Mouse (Mus musculus): ENCODE results near the gene Icam2.
"Not testable (repeated sequence)": the region's sequence is repeated elsewhere in the genome, so short reads cannot be mapped to it uniquely, and the experiment has no call there.

Gene Icam2

DNA sequence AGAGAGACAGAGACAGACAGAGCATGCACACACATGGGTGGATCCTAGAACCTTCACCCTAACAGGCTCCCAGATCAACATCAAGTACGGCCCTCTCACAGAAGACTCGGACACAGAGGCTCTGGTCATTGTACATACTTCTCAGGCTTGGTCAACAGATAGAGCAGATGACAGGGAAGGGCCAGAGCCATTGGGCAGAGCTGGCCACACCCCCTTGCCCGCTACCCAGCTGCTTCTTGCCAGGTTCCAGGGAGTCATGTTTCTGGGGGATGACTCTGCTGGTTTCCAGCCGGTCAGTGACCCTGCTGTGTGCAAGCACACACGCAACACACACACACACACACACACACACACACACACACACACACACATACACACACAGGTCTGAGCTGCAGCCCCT, 37.0 kb downstream of the Icam2 start:
- in situ Hi-C loops (cut with MboI) = no loop called here

DNA sequence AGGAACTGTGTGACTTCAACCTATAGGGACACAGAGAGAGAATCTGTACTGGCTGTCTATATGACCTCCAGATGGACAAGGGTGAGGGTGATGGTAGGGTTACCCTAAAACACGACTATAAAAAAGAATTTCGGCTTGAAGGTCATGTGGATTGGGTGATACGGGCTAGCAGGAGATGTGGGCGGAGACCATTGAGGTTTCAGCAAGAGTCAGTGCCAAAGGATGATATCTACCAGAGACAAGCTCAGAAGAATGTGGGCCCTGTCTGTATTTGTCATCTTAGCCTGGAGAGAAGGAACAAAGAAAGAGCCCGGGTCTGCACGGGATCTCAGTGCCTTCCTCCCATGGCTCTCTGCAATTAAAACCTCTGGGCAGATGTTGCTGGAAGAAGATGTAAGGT, 38.1 kb downstream of the Icam2 start:
- in situ Hi-C loops (cut with MboI) = no loop called here

DNA sequence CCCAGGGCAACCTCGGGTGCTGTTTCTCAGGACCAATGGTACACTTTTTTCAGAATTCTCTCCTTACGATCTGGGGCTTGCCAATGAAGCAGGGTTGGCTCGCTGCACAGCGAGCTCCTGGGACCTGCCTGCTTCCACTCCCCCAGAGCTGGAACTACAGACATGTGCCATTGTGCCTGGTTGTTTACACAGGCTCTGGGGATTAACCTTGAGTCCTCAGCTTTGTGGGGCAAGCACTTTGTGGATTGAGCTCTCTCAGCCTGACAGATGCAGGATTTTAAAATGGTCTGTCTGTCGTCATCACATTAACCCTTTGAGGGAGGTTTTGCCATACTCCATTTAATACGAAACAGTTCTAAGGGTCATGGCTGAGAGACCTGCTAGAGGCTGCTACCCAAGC, 43.0 kb downstream of the Icam2 start:
- in situ Hi-C loops (cut with MboI) = no loop called here

DNA sequence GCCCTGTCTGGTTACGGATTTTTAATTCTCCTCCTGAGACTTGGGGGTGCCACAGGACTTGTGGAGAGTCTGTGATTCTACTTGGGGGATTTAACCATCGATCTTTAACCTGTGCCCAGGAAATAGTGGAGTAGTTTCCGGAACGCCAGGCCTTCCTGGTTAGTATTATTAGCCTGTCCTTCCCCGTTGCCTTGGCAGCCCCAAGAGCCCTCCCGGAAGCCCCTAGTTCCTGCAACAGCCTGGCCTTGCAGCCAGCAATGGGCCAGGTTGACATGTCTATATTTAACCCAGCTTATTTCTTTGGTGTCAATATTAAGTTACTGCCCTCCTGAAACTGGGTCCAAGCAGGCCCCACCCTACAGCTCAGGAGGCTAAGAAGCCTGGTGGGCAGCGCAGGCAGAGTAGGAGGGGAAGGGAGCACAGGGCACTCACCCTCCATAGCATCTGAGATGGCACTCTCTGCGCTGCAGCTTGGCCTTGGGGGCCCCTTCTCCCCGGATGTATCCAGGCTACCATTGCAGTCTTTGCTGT, 46.8 kb downstream of the Icam2 start:
- in situ Hi-C loops (cut with MboI) = no loop called here

DNA sequence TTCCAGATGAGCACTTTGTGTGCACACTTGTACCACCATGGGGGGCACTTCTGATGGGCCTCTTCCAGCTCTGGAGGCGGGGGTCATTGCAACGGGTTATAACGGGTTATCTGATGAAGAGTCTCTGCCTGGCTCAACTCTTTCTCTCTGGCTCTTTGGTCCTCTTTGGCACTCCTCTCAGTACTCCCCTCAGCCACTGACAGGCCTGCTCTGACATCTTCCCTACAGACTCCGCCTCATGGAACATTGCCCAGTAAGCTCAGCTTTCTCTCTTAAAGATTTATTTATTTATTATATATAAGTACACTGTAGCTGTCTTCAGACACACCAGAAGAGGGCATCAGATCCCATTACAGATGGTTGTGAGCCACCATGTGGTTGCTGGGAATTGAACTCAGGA, 48.6 kb downstream of the Icam2 start:
- in situ Hi-C loops (cut with MboI) = not testable (repeated sequence)

DNA sequence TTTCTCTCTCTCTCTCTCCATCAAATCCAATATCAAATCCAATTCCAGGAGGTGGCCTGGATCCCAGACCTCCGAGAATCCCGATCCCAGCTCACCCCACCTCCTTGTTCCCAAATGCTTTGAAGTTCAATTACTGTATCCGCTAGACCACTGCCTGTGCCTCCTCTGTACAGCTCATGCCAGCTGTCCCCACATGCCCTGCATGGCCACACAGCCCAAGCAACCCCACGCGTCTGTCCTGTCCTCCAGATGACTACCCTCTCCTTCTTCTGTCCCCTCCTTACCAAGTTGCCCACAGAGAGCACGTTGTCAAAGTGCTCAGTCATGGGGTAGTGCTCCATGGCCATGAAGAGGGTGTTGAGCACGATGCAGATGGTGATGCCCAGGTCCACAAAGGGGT, 49.0 kb downstream of the Icam2 start:
- in situ Hi-C loops (cut with MboI) = no loop called here

DNA sequence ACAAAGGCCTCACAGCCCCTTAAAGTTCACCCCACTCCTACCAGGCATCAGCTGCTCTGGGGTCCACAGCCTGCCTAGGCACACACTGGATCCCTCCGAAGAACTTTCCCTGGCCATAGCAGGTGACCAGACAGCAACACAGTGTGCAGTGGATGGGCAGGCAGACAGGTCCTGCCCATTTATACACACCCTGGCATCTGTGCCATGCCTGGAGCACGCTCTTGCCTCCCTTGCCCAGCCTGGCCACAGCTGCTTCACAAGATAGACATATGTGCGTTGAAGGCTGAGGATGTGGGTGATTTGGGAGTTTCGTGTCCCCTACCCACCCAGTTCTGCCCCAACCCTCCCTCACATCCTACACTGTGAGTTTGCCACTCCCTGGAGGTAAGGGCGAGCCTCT, 49.8 kb downstream of the Icam2 start:
- in situ Hi-C loops (cut with MboI) = no loop called here

DNA sequence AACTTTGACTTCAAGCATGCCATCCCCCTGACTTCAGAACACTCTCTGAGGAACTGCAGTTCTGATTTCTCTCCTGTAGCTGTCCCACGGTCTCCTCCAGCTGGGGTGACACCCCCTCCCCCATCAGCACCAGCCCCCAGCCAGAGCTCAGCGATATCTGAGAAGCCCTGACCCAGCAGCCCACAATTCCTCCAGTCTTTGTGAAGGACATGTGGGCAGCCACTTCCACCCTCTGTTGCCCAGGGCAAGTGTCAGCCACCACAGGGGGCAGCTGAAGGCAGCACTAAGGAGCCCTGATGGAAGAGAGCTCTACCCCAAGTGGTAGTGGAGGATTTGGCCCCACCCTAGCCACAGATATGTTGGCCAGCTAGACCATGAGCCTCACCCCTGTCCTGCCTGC, 53.8 kb downstream of the Icam2 start:
- in situ Hi-C loops (cut with MboI) = no loop called here

DNA sequence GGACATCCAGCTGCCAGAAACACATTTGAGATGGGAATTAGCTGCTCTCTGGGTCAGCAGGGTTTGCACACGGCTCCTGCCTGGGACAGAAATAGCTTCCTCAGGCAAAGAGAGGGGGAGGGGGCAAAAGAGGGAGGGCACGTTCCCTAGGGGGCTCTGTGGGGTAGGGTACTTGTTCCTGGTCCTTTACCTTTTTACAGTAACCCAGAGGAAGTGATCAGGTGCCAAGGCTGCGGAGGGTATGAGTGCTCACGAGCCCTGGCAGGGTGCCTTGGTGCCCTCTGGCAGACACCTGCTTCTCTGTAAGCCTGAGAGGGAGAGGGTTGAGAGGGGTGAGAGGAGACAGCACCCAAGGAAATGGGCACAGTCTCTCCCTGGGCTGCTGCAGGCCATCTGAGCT, 55.4 kb downstream of the Icam2 start:
- in situ Hi-C loops (cut with MboI) = no loop called here

DNA sequence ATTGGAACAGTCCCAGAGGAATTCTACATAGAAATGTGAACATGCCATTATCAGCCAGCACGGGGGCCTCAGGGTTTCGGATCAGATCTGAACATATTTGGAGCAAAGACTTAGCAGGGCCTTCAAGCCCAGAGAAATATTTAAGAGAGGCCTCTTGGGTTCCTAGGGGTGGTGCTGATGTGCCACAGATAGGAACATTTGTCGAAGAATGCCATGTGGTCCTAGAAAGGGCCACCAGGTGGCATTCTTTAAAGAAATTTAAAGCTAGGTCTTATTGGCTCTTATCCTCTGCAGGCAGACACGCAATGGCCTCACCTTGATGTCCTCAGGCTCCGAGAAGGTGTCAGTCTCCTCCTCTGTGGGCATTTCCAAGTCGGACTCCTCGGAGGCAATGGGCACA, 58.2 kb downstream of the Icam2 start:
- in situ Hi-C loops (cut with MboI) = loop anchor here (5.0 kb wide), 1 partner anchor 63 kb away; no protein-coding TSS in a partner anchor

DNA sequence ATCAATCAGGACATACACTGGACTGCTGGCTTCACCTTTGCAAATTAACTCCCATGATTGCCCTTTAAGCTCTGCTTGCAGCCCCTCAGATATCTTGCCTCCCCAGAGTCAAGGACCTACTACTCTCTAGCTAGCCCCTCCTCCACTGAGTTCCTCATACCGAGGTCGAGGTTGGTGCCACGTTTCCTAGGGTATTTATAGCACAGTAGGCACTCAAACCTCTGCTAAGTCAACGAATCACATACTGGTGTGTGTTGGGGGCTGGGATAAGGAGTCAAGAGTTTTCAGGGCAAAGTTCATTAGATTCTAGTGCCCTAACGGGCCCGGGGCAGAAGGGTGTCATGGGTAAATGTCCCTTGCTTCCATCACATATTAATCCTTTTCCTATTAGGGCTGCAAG, 58.7 kb downstream of the Icam2 start:
- in situ Hi-C loops (cut with MboI) = loop anchor here (5.0 kb wide), 1 partner anchor 63 kb away; no protein-coding TSS in a partner anchor

DNA sequence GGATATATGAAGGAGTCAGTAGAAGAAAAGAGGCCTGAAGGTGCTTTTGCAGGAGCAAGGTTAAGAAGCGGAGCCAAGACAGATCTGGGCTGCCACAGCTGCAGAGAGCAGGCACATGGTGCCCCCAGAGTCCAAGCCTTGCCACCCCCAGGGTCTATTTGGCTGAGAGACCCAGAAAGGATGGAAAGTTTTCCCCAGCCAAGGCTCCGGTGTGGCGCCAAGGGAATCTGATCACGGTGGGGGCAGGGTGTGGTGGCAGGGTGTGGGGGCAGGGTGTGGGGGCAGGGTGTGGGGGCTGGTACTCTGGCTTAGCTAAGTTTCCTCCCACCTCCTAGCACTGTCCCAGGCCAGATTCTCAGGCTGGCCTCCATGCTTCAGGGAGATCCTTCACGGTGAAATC, 59.4 kb downstream of the Icam2 start:
- in situ Hi-C loops (cut with MboI) = loop anchor here (5.0 kb wide), 1 partner anchor 64 kb away; no protein-coding TSS in a partner anchor
